Mouse (Mus musculus): ENCODE results near the gene Esrrg.

- TF ChIP-seq CTCF (IDR thresholded peaks at IDR 0.05; ENCODE audit: low read depth, low read length) (no peak), GATA1 (IDR thresholded peaks at IDR 0.05; ENCODE audit: borderline replicate concordance, low read length) (no peak)
Measured at GRCm38 (mm10) chr1:187707176-187707575, 98.6 kb downstream of the Esrrg start.
